Mouse (Mus musculus) kidney, adult 2 months (tissue): ENCODE measurements around the gene Camk2g.

Experiments used
- CTCF ChIP-seq: fragments of 200-500 bp; conservative IDR thresholded peaks from 2 replicates; pipeline ENCODE4 v1.5.1; 2011; ENCODE audit warnings: low read depth, mild to moderate bottlenecking, control low read depth, low read length, moderate library complexity, mixed read lengths; ENCODE audit not compliant: insufficient read depth, insufficient read length
- POLR2A ChIP-seq: fragments of 200-500 bp; IDR thresholded peaks from one replicate; pipeline ENCODE4 v1.6.1; 2011; ENCODE audit warnings: low read depth, low read length, control low read depth

GRCm38 (mm10) chr14:20789593-20789992, 4.3 kb downstream of the Camk2g start:
- TF ChIP-seq CTCF (no peak), POLR2A (no peak)
